Mouse (Mus musculus) naive thymus-derived CD4-positive, alpha-beta T cell, adult 2 months (primary cell): ENCODE measurements around the gene Eif3f.

ENCODE experiments used
- DNase-seq: peaks from one replicate; pipeline ENCODE4 v3.0.0-alpha.2; 2011; ENCODE audit warnings: low read depth

The Eif3f gene

DNA sequence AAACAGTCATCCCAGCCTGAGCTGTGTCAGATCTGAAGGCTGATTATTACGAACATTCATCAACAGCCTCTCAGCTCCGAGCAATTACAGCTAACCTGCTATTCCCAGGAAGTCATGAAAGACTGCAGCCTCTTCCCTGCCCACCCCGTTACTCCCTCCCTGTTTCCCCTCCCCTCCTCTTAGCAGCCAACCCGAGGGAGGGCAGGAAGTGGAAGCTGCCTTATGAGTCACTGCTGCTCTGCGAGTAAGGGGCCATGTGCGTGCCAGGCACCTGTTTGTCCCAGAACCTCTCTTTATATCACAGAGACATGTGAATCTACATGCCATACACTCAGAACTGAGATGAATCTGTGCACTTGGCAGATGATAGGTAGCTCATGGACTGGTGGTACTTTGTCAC, 34.0 kb downstream of the Eif3f start:
- no peak for DNase-seq

DNA sequence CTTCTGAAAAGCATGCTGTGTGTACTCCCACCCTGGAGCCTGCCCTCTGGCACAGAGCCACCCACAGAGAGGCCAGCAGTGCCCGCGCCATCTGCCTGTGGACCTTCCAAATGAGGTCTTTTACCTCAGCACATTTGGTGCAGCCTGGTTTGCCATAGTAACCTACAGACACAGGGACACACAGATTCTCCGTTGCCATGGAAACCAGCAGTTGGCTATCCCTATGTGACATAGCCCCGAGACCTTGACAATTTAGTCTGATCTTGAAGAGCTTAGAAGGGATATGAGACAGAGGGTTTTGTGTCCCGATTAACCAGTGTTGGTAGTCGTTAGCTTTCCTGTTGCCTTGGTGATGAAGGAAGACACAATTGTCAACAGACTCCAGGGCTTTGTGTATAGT, 38.1 kb downstream of the Eif3f start:
- no peak for DNase-seq

DNA sequence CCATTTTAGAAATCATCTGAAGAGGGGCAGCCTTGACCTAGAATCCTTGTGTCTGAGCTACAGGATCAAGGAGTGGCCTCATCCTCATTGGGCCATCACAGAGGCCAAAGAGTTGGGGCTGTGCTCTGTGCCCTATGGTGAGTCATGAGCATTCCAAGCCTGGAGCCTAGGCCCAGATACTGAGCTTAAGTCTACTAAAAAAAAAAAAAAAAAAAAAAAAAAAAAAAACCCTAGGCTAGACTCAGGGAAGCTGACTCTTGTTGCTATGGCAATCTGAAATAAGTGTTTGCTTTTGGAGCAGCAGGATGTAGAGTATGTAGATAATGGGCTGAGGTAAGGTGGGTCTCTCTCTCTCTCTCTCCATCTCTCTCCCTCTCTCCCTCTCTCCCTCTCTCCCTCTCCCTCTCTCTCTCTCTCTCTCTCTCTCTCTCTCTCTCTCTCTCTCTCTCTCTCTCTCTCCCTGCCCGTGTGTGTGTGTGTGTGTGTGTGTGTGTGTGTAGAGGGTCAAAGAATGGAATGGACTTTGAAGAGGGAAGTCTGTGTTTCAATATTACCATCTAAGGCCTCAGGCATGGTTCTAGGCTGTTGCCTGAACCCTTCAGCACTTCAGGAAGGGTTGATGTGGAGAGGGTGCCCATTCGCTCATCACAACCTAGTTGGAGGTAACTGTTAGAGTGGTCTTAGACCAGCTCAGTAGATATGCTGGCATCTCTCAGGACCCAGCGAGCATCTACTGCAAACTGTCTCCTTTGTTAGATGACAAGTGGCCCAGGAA, 51.9 kb downstream of the Eif3f start:
- DNase-seq = no peak

DNA sequence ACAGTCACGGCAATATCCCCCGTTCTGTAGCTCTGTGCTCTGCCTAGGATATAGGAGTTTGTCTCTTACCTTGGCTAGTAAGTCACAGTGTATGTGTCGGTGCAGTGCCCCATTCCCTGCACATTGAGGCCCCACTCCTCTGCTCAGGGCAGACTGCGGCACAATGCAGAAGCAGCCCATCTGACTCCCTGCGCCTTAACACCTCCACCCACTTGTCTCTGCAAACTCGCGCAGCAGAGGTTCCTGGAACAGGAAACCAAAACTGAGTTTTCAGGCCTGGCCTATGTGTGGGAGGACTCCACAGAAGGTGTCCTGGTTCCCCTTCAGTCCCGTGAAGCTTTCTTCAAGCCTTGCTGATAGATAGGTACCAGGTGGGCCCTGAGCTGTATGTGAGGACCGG, 57.0 kb downstream of the Eif3f start:
- no peak for DNase-seq
